Mouse (Mus musculus) embryo, embryonic 9.5 days (tissue): ENCODE data around the gene Gm6993.
A peak's percentile ranks its signal among the peaks of the same experiment; 100 is the strongest.

Experiments used
- DNase-seq: peaks from one replicate; pipeline ENCODE4 v3.0.0-alpha.2; 2017; ENCODE audit errors: extremely low spot score

Gene Gm6993

GRCm38 (mm10) chr12:31239798-31240197 lies 772 bp upstream of the Gm6993 start:
- DNase-seq = no peak

GRCm38 (mm10) chr12:31241595-31242342 lies 1.2 kb downstream of the Gm6993 start:
- no peak for DNase-seq

- DNase-seq = no peak
These were observed 3.4 kb downstream of the Gm6993 start for GRCm38 (mm10) chr12:31244001-31244400.

- DNase-seq = no peak
These were observed 4.1 kb downstream of the Gm6993 start for GRCm38 (mm10) chr12:31244691-31245090.

- no peak for DNase-seq
These were observed 5.6 kb downstream of the Gm6993 start for GRCm38 (mm10) chr12:31246153-31246552.

- DNase-seq = no peak
These were observed 6.0 kb downstream of the Gm6993 start for GRCm38 (mm10) chr12:31246615-31247014.

- no peak for DNase-seq
These were observed 7.6 kb downstream of the Gm6993 start for GRCm38 (mm10) chr12:31248165-31248564.

- no peak for DNase-seq
These were observed 8.1 kb downstream of the Gm6993 start for GRCm38 (mm10) chr12:31248681-31249080.

- no peak for DNase-seq
These were observed 11.7 kb downstream of the Gm6993 start for GRCm38 (mm10) chr12:31252259-31252658.

GRCm38 (mm10) chr12:31254978-31255377 lies 14.4 kb downstream of the Gm6993 start:
- DNase-seq = no peak

- no peak for DNase-seq
These were observed 15.7 kb downstream of the Gm6993 start for GRCm38 (mm10) chr12:31256121-31256903.

- DNase-seq = no peak
These were observed 21.3 kb downstream of the Gm6993 start for GRCm38 (mm10) chr12:31261882-31262281.

- DNase-seq = no peak
These were observed 23.4 kb downstream of the Gm6993 start for GRCm38 (mm10) chr12:31263921-31264320.

- DNase-seq = peak; percentile 85
These were observed 24.6 kb downstream of the Gm6993 start, which contains the start of gene Lamb1 for GRCm38 (mm10) chr12:31265005-31265721. TSS of gene Lamb1 (plus strand) at chr12:31265234.

- peak; percentile 56 for DNase-seq
These were observed 25.3 kb downstream of the Gm6993 start for GRCm38 (mm10) chr12:31265722-31266431.

GRCm38 (mm10) chr12:31266686-31267085 lies 26.1 kb downstream of the Gm6993 start:
- DNase-seq = peak; percentile 50

- no peak for DNase-seq
These were observed 26.8 kb downstream of the Gm6993 start for GRCm38 (mm10) chr12:31267363-31267762.

- DNase-seq = no peak
These were observed 27.7 kb downstream of the Gm6993 start for GRCm38 (mm10) chr12:31268315-31268714.

- DNase-seq = no peak
These were observed 28.5 kb downstream of the Gm6993 start for GRCm38 (mm10) chr12:31269020-31269597.

- no peak for DNase-seq
These were observed 29.8 kb downstream of the Gm6993 start for GRCm38 (mm10) chr12:31270361-31270760.

GRCm38 (mm10) chr12:31270776-31271175 lies 30.2 kb downstream of the Gm6993 start:
- DNase-seq = no peak
